Mouse (Mus musculus): ENCODE data around the gene Gramd4. TPM values are rescaled to one million over a fixed set of nuclear protein-coding genes. Genes with fewer than 3 reads are reported as not detected.
A peak's percentile ranks its signal among the peaks of the same experiment; 100 is the strongest.
"Not testable (repeated sequence)": the region's sequence is repeated elsewhere in the genome, so short reads cannot be mapped to it uniquely, and the experiment has no call there.

Gramd4 gene
- polyA plus RNA-seq, 1 experiment from 2014 or later = 32.5 TPM

GRCm38 (mm10) chr15:86095722-86096603, 38.5 kb downstream of the Gramd4 start:
- ATAC-seq (ENCODE audit: low read depth) = no peak
- 90% methylated on average over 17 of the region's 17 CpGs for WGBS
- peaks cover 32% of the 10 kb centered on the region for H3K36me3 ChIP-seq

DNA sequence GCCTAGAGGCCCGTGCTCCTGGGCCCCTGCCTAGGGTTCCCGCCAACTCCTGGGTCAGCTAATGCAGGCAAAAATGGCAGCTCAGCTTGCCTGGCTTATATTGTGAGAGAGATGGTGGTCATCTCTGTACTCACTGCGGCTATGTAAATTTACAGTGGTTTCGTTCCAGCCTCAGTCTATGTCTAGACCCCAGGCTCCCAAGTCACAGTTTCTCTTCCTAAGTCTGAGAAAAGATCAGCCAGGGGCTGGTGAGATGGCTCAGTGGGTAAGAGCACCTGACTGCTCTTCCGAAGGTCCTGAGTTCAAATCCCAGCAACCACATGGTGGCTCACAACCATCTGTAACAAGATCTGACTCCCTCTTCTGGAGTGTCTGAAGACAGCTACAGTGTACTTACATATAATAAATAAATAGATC, 39.1 kb downstream of the Gramd4 start:
- H3K36me3 ChIP-seq = peaks cover 37% of the 10 kb centered on the region
- peaks cover 13% of the 10 kb centered on the region for H3K4me1 ChIP-seq (replicated peaks)
- WGBS = 88% methylated on average over 5 of the region's 5 CpGs
- not testable (repeated sequence) for H3K4me2 ChIP-seq; H3K27ac ChIP-seq (replicated peaks); H3K4me3 ChIP-seq; H3K9me3 ChIP-seq; ATAC-seq (ENCODE audit: low read depth); H3K9ac ChIP-seq; H3K27me3 ChIP-seq

More at GRCm38 (mm10) chr15:86095722-86096603, 38.5 kb downstream of the Gramd4 start:
- Histone ChIP-seq H3K4me3 (no peak overlapping the region), H3K9me3 (no peaks in the 10 kb centered on the region), H3K4me2 (no peak overlapping the region), H3K4me1 (replicated peaks) (peaks cover 19% of the 10 kb centered on the region), H3K27me3 (no peaks in the 10 kb centered on the region), H3K27ac (replicated peaks) (no peak overlapping the region), H3K9ac (no peak overlapping the region)

- H3K4me1 ChIP-seq (replicated peaks) = peaks cover 3% of the 10 kb centered on the region
- no peak for ATAC-seq (ENCODE audit: low read depth)
- peaks cover 41% of the 10 kb centered on the region for H3K36me3 ChIP-seq
Measured at GRCm38 (mm10) chr15:86097871-86098270, 40.4 kb downstream of the Gramd4 start.

DNA sequence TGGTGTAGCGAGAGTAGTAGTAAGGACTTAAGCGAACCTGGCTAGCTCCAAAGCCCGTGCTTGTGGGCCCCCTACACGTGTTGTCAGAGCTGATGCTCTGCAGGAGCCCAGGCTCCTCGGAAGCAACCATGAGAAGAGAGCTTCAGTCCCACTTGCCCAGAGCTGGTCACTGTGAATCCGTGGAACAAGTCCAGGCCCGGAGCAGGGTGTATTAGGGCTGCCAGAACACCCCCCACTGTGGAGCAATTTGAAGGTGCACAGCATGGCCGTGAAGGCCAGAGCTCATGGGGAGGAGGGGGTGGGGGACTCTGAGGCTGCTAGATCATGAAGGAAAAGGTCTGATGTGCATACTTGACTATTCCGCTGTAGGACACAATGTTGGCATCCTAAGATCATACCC, 44.1 kb downstream of the Gramd4 start:
- no peak for ATAC-seq (ENCODE audit: low read depth)
- Histone ChIP-seq H3K9me3 (no peaks in the 10 kb centered on the region), H3K4me1 (replicated peaks) (peaks cover 9% of the 10 kb centered on the region), H3K27me3 (no peaks in the 10 kb centered on the region), H3K4me3 (no peak overlapping the region), H3K27ac (replicated peaks) (no peak overlapping the region), H3K36me3 (peaks cover 51% of the 10 kb centered on the region), H3K4me2 (no peak overlapping the region), H3K9ac (no peak overlapping the region)
- 84% methylated on average over 9 of the region's 9 CpGs for WGBS

More at GRCm38 (mm10) chr15:86097871-86098270, 40.4 kb downstream of the Gramd4 start:
- H3K9ac ChIP-seq = no peak overlapping the region
- H3K27ac ChIP-seq (replicated peaks) = no peak overlapping the region
- H3K4me3 ChIP-seq = no peak overlapping the region
- 52% methylated on average over 2 of the region's 2 CpGs for WGBS
- no peaks in the 10 kb centered on the region for H3K9me3 ChIP-seq
- H3K4me2 ChIP-seq = no peak overlapping the region
- no peaks in the 10 kb centered on the region for H3K27me3 ChIP-seq

DNA sequence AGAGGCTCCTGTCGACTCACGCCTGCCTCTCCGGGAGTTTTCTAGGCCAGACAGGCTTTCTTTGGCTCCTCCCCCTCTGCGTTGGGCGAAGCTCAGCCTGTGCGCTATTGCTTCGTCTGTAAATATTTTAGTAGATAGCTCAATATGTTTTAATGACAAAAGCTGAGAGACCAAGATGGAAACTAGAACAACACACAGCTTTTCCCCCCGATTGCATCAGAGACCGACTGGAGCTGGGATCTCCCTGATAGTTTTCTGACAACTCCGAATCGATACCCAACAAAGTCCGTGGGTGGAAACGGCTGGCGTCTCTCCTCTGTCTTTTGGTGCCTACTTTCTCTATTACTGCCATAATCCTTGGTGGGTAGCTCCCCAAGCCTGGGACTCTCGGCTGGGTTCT, 44.8 kb downstream of the Gramd4 start:
- no peak overlapping the region for H3K4me2 ChIP-seq
- H3K27ac ChIP-seq (replicated peaks) = no peak overlapping the region
- H3K27me3 ChIP-seq = no peaks in the 10 kb centered on the region
- no peak overlapping the region for H3K9ac ChIP-seq
- no peak overlapping the region for H3K4me3 ChIP-seq
- peaks cover 51% of the 10 kb centered on the region for H3K36me3 ChIP-seq
- H3K9me3 ChIP-seq = no peaks in the 10 kb centered on the region
- 91% methylated on average over 15 of the region's 15 CpGs for WGBS
- peaks cover 9% of the 10 kb centered on the region for H3K4me1 ChIP-seq (replicated peaks)
- no peak for ATAC-seq (ENCODE audit: low read depth)

GRCm38 (mm10) chr15:86104401-86105344, 47.2 kb downstream of the Gramd4 start:
- no peak for ATAC-seq (ENCODE audit: low read depth)
- 93% methylated on average over 19 of the region's 19 CpGs for WGBS

DNA sequence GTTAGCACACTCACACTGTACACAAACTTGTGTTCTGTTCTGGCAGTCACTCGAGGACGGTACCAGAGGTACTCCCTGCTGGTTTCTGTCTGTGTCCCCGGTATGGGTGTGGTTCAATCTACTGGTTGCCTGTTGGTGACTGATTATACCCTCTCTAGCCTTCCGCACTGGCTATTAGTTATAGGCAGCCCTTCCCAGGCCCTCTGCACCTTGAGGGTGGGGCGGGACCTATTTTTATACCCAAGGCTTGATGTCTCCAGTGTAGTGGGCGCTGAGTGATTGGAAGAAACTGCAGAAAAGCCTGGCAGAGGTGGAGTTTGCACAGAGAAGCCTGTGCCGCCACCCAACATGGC, 47.8 kb downstream of the Gramd4 start:
- H3K4me1 ChIP-seq (replicated peaks) = peaks cover 29% of the 10 kb centered on the region
- H3K4me3 ChIP-seq = no peak overlapping the region
- no peak overlapping the region for H3K9ac ChIP-seq
- no peaks in the 10 kb centered on the region for H3K27me3 ChIP-seq
- H3K9me3 ChIP-seq = no peaks in the 10 kb centered on the region
- H3K27ac ChIP-seq (replicated peaks) = no peak overlapping the region
- no peak for ATAC-seq (ENCODE audit: low read depth)
- H3K4me2 ChIP-seq = no peak overlapping the region
- peaks cover 45% of the 10 kb centered on the region for H3K36me3 ChIP-seq
- 88% methylated on average over 7 of the region's 7 CpGs for WGBS

More at GRCm38 (mm10) chr15:86104401-86105344, 47.2 kb downstream of the Gramd4 start:
- H3K9me3 ChIP-seq = no peaks in the 10 kb centered on the region
- H3K4me3 ChIP-seq = no peak overlapping the region
- H3K36me3 ChIP-seq = peaks cover 45% of the 10 kb centered on the region
- H3K9ac ChIP-seq = no peak overlapping the region
- H3K4me2 ChIP-seq = no peak overlapping the region
- H3K4me1 ChIP-seq (replicated peaks) = peaks cover 23% of the 10 kb centered on the region
- no peak overlapping the region for H3K27ac ChIP-seq (replicated peaks)
- H3K27me3 ChIP-seq = no peaks in the 10 kb centered on the region

GRCm38 (mm10) chr15:86105751-86106150, 48.3 kb downstream of the Gramd4 start:
- WGBS = 60% methylated on average over 6 of the region's 6 CpGs
- no peak for ATAC-seq (ENCODE audit: low read depth)
- Histone ChIP-seq H3K27ac (replicated peaks) (0 out of 2 replicates have a peak overlapping the region, but pooled peaks have one; percentile 28), H3K4me2 (no peak overlapping the region), H3K4me1 (replicated peaks) (peaks cover 34% of the 10 kb centered on the region), H3K9ac (no peak overlapping the region), H3K9me3 (no peaks in the 10 kb centered on the region), H3K4me3 (no peak overlapping the region), H3K27me3 (no peaks in the 10 kb centered on the region), H3K36me3 (peaks cover 42% of the 10 kb centered on the region)

DNA sequence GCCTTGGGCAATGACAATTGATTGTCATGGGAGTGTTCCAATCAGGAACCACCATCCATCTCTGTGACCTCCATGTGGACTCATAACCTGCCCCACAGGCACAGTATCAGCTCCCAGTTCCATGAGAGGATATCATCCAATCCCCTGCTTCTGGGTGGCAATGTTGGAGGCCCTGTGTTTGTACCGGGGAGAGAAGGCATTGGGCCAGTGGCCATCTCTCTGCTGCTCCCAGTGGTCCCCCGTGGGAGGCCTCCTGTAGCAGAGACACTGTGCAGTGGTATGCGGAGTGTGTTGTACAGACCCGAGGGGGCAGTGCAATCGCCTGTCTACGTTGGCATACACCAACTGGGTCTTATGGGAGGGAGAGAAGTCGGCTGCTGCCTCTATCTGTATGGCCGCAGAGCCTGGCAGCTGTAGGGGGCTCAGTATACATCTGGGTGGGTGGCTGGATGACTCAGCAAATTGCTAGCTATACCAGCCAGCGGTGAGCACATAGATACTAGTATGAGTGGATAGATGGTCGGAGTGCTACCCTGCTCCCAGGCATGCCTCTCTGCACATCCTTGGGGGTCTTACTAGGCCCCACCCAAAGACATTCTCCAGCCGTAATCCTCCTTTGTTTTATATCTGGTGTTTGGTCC, 50.5 kb downstream of the Gramd4 start:
- Histone ChIP-seq H3K4me1 (replicated peaks) (peaks cover 48% of the 10 kb centered on the region), H3K27me3 (no peaks in the 10 kb centered on the region), H3K4me3 (no peak overlapping the region), H3K4me2 (no peak overlapping the region), H3K9me3 (no peaks in the 10 kb centered on the region), H3K36me3 (peaks cover 21% of the 10 kb centered on the region), H3K27ac (replicated peaks) (no peak overlapping the region), H3K9ac (no peak overlapping the region)
- 77% methylated on average over 11 of the region's 11 CpGs for WGBS
- no peak for ATAC-seq (ENCODE audit: low read depth)

DNA sequence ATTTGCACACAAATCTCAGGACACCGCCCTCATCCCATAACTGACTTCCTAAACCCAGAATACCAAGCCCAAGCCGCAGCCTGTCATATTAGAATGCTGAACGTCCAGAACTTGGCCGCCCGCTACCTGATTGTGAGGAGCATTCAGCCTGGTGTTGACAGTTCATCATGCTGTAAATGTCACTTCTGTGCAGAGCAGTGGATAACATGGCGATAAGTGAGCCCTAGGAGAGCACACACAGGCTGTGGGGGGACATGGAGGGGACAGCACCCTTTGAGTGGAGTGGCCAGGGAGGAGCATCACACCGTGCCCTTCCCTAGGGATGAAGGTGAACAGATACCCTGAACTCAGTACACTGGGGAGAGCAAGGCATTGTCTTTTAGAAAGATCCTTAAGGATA, 51.8 kb downstream of the Gramd4 start:
- H3K9ac ChIP-seq = no peak overlapping the region
- peaks cover 8% of the 10 kb centered on the region; the same call in 1 of the 2 replicates for H3K36me3 ChIP-seq
- no peak for ATAC-seq (ENCODE audit: low read depth)
- 77% methylated on average over 7 of the region's 7 CpGs for WGBS
- peak overlapping the region; percentile 9; the same call in 1 of the 2 replicates for H3K27ac ChIP-seq (replicated peaks)
- H3K4me3 ChIP-seq = no peak overlapping the region
- no peak overlapping the region for H3K4me2 ChIP-seq
- no peaks in the 10 kb centered on the region for H3K9me3 ChIP-seq
- no peaks in the 10 kb centered on the region for H3K27me3 ChIP-seq
- H3K4me1 ChIP-seq (replicated peaks) = peaks cover 61% of the 10 kb centered on the region

DNA sequence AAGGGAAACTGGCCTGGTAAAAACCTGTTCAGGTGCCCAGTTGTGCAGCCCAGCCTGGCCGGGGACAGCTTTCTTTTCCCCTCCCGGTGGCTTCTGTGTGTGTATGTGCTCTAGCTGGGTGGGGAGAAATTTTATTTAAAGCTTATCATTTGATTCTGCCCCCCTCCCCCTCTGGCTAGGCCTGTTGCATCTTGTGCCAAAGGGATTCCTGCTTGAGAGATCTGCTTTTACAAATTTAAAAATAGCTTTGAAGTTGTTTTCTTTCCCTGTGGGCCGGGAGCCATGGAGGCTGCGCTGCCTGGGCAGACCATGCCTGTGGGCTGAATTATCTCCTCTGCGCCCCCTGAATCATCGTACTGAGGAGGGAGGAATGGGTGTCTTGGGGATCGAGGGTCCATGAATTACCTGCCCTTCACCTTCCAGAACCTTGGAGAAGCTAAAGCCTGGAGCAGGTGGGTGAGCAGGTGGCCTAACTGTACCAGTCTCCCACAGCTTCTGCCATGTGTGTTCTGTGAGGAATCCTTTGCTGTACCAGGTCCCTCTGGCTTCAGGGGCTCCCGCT, 52.2 kb downstream of the Gramd4 start:
- peak overlapping the region; percentile 9; the same call in 1 of the 2 replicates for H3K27ac ChIP-seq (replicated peaks)
- 85% methylated on average over 8 of the region's 8 CpGs for WGBS
- no peak for ATAC-seq (ENCODE audit: low read depth)

More for the DNA sequence above, 52.2 kb downstream of the Gramd4 start:
- Histone ChIP-seq H3K4me2 (no peak overlapping the region), H3K4me3 (no peak overlapping the region), H3K4me1 (replicated peaks) (peaks cover 66% of the 10 kb centered on the region), H3K36me3 (peaks cover 3% of the 10 kb centered on the region; the same call in 1 of the 2 replicates), H3K9ac (no peak overlapping the region), H3K27me3 (no peaks in the 10 kb centered on the region), H3K9me3 (no peaks in the 10 kb centered on the region)
